15 mouse cellular contexts compared by ENCODE assay signal in the genomic region with DNA sequence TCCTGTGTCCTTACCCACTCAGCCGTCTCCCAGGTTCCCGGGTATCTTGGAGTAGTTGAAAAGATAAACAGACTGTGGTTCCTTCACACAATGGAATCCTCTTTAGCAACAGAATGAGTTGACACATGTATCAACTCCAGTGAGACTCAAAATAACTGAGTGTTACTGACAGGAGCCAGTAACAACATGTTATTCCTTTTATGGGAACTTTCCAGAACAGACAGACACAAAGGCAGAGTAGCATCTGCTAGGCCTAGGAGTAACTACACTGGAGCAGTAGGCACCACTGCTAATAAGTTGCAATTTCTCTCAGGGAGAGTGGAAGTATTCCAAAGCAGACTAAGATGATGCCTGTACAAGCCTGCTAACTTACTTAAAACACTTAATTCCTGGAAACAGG.
"Had no signal": no experiment of that assay in that cellular context is flagged by ENCODE, and none has a peak within 500 bp of the region (broad histone marks: within the 10 kb centered on the region; RNA-seq: fewer than 3 reads in every experiment).

No protein-coding gene starts in this region.

- H3K27me3 ChIP-seq: liver, embryonic 15.5 days; midbrain, embryonic 13.5 days; neural tube, embryonic 15.5 days had no signal

- H3K9me3 ChIP-seq: limb, embryonic 10.5 days; liver, embryonic 15.5 days; midbrain, embryonic 13.5 days; neural tube, embryonic 15.5 days had no signal

- H3K27ac ChIP-seq: left cerebral cortex, adult 2 months; limb, embryonic 10.5 days; liver, embryonic 15.5 days; midbrain, embryonic 13.5 days; neural tube, embryonic 15.5 days had no signal

- H3K4me2 ChIP-seq: liver, embryonic 11.5 days; liver, embryonic 15.5 days; midbrain, embryonic 13.5 days; neural tube, embryonic 15.5 days had no signal

- ATAC-seq: lung, postnatal 0 days; midbrain, embryonic 13.5 days had no signal

- H3K4me1 ChIP-seq: limb, embryonic 10.5 days; liver, embryonic 15.5 days; midbrain, embryonic 13.5 days had no signal

- H3K9ac ChIP-seq: liver, embryonic 15.5 days; midbrain, embryonic 13.5 days; neural tube, embryonic 15.5 days had no signal

- H3K36me3 ChIP-seq: limb, embryonic 10.5 days; liver, embryonic 15.5 days; midbrain, embryonic 13.5 days; neural tube, embryonic 15.5 days had no signal

- DNase-seq: kidney, postnatal 25 days; lung, adult 2 months; lung, postnatal 36 days; right cerebral cortex, adult 18-20 months; right cerebral cortex, postnatal 25 days; thymus, adult 18-20 months; thymus, postnatal 14 days had no signal

- H3K4me3 ChIP-seq: left cerebral cortex, adult 2 months; limb, embryonic 10.5 days; liver, embryonic 15.5 days; midbrain, embryonic 13.5 days; myocyte; neural tube, embryonic 15.5 days had no signal
